Mouse (Mus musculus) cerebellum, postnatal 14 days (tissue): ENCODE measurements around the gene 1700008P02Rik.
"Not testable (repeated sequence)": the region's sequence is repeated elsewhere in the genome, so short reads cannot be mapped to it uniquely, and the experiment has no call there.

Experiments
- DNase-seq, 2 experiments: peaks; one replicate each; pipeline ENCODE4 v3.0.0; 2021; ENCODE audit warnings: mixed read lengths in 2 of 2

Gene 1700008P02Rik

DNA sequence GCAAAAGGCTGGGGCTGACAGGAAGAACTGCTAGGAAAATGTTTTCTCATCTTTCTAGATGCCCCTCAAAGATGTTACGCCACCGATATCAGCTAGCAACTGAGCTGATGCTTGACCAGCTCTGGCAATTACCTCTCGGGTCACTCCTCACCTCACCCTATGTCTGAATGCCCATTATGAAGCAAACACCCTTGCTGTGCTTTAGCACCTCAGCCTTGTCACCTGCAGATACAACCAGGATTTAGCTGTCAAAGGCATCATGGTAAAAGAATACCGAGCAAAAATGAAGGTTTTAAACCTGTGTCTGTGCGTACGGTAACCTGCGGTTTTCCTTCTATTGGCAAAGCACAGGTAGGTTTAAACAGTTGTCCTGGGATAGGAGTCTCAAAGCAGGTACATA lies at the start of gene 1700008P02Rik:
Gene 1700008P02Rik, minus strand, starts transcription at position 101 of the 400 bp plus-strand sequence.
- no peak for DNase-seq

DNA sequence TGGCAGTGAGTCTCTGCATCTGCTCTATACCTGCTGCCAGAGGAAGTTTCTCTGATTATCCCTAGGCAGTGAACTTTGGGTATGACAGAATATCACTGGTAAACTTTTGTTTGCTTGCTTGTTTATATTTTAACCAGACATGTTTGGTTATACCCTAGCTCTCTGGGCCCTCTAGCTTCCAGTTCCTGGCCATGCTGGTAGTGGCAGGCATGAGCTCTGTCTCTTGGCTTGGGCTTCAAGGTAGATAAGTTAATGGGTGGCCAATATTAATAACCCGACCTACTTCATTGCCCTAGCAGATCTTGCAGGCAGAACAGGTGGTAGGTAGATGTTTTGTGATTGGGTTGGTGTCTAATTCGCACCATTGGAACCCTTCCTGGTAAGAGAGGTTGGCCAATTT lies 29.2 kb upstream of the 1700008P02Rik start:
- no peak for DNase-seq

GRCm38 (mm10) chr3:6638151-6638550 lies 17.9 kb upstream of the 1700008P02Rik start:
- DNase-seq, result not testable (repeated sequence)

GRCm38 (mm10) chr3:6634256-6634655 lies 14.0 kb upstream of the 1700008P02Rik start:
- no peak for DNase-seq

- no peak for DNase-seq
Measured at GRCm38 (mm10) chr3:6617881-6618280, 2.4 kb downstream of the 1700008P02Rik start.
